Mouse (Mus musculus) CH12.LX (cell line): Measurements from ENCODE around the gene Ablim1. TPM values are rescaled to one million over a fixed set of nuclear protein-coding genes. Genes with fewer than 3 reads are reported as not detected.

ENCODE experiments used
- DNase-seq: peaks from one replicate; pipeline ENCODE4 v3.0.0-alpha.2; 2013; ENCODE audit errors: extremely low read depth
- H3K27ac ChIP-seq: 2 replicates; pipeline ENCODE4 v1.5.1; 2012; ENCODE audit warnings: low read depth, mild to moderate bottlenecking, control low read depth, moderate library complexity; ENCODE audit not compliant: insufficient read depth
- H3K27me3 ChIP-seq: replicated peaks from 2 replicates; pipeline ENCODE3; 2012; ENCODE audit warnings: inconsistent platforms
- H3K36me3 ChIP-seq, 2 experiments: replicated peaks in 1 of 2; 2 replicates each; pipeline versions ENCODE3 to v1.6.1; 2012; ENCODE audit warnings: inconsistent platforms in 1 of 2, low read length in 1 of 2, mild to moderate bottlenecking in 1 of 2, mixed read lengths in 1 of 2, moderate library complexity in 1 of 2; ENCODE audit not compliant: control insufficient read depth in 1 of 2, insufficient read depth in 1 of 2
- H3K4me1 ChIP-seq, 2 experiments: 2 replicates each; pipeline ENCODE4 v1.6.1; 2012; ENCODE audit warnings: inconsistent platforms in 1 of 2, moderate library complexity in 1 of 2; ENCODE audit not compliant: insufficient read depth in 2 of 2, control insufficient read depth in 1 of 2
- H3K4me2 ChIP-seq: 2 replicates; pipeline ENCODE4 v1.6.1; 2012; ENCODE audit warnings: low read depth, mild to moderate bottlenecking, control low read depth; ENCODE audit not compliant: poor library complexity, insufficient read depth, severe bottlenecking
- H3K4me3 ChIP-seq, 3 experiments: fragments of 150-350 bp in 1 of 3; sonication (generic) in 1 of 3; replicated peaks in 1 of 3; 2 replicates each; pipeline versions ENCODE3 to v1.5.1; 2011 to 2012; ENCODE audit warnings: low read depth in 2 of 3, low read length in 2 of 3, mild to moderate bottlenecking in 2 of 3, moderate library complexity in 2 of 3, control low read depth in 1 of 3, improper control_type of control experiment in 1 of 3, inconsistent platforms in 1 of 3, mixed read lengths in 1 of 3; ENCODE audit not compliant: poor library complexity in 1 of 3
- H3K79me2 ChIP-seq: replicated peaks from 2 replicates; pipeline ENCODE4 v1.6.1; 2012; ENCODE audit warnings: mild to moderate bottlenecking, moderate library complexity; ENCODE audit not compliant: control insufficient read depth, poor library complexity, insufficient read depth, severe bottlenecking; ENCODE audit errors: extremely low read depth
- H3K9ac ChIP-seq: 2 replicates; pipeline ENCODE4 v1.6.1; 2012; ENCODE audit warnings: low read depth, mild to moderate bottlenecking, control low read depth, moderate library complexity; ENCODE audit not compliant: insufficient read depth
- H3K9me3 ChIP-seq: replicated peaks from 2 replicates; pipeline ENCODE3; 2012; ENCODE audit warnings: low read length, inconsistent platforms, mixed read lengths
- BHLHE40 ChIP-seq: IDR thresholded peaks from 2 replicates; pipeline ENCODE4 v1.6.1; 2011; ENCODE audit warnings: mild to moderate bottlenecking, low read depth, low read length, improper control_type of control experiment
- CHD2 ChIP-seq: IDR thresholded peaks from 2 replicates; pipeline ENCODE4 v1.6.1; 2011; ENCODE audit warnings: low read length, improper control_type of control experiment
- CTCF ChIP-seq, 2 experiments: IDR thresholded peaks in 1 of 2; conservative IDR thresholded peaks in 1 of 2; 2 replicates each; pipeline ENCODE4 v1.5.1; 2011 to 2012; ENCODE audit warnings: low read depth in 2 of 2, low read length in 2 of 2, improper control_type of control experiment in 1 of 2, inconsistent platforms in 1 of 2, mild to moderate bottlenecking in 1 of 2, moderate library complexity in 1 of 2
- ELF1 ChIP-seq: IDR thresholded peaks from 2 replicates; pipeline ENCODE4 v1.6.1; 2014; ENCODE audit warnings: low read depth, mild to moderate bottlenecking, inconsistent platforms, low read length, improper control_type of control experiment
- EP300 ChIP-seq: IDR thresholded peaks from 2 replicates; pipeline ENCODE4 v1.6.1; 2011; ENCODE audit warnings: low read length, improper control_type of control experiment
- GABPA ChIP-seq: IDR thresholded peaks from 2 replicates; pipeline ENCODE4 v1.6.1; 2012; ENCODE audit warnings: low read depth, low read length, improper control_type of control experiment, inconsistent platforms; ENCODE audit not compliant: insufficient replicate concordance
- HCFC1 ChIP-seq: IDR thresholded peaks from 2 replicates; pipeline ENCODE4 v1.6.1; 2012; ENCODE audit warnings: low read depth, mild to moderate bottlenecking, inconsistent platforms, low read length, improper control_type of control experiment
- IRF4 ChIP-seq: IDR thresholded peaks from 2 replicates; pipeline ENCODE4 v1.6.1; 2014; ENCODE audit warnings: low read depth, mild to moderate bottlenecking, inconsistent platforms, low read length, improper control_type of control experiment
- JUND ChIP-seq: conservative IDR thresholded peaks from 2 replicates; pipeline ENCODE4 v1.6.1; 2011; ENCODE audit warnings: low read depth, low read length, improper control_type of control experiment
- KAT2A ChIP-seq: IDR thresholded peaks from 2 replicates; pipeline ENCODE4 v1.6.1; 2012; ENCODE audit warnings: low read length, improper control_type of control experiment, inconsistent platforms; ENCODE audit not compliant: insufficient replicate concordance
- MAFK ChIP-seq: IDR thresholded peaks from 2 replicates; pipeline ENCODE4 v1.6.1; 2011; ENCODE audit warnings: low read length, improper control_type of control experiment; ENCODE audit not compliant: insufficient replicate concordance
- MAZ ChIP-seq: IDR thresholded peaks from 2 replicates; pipeline ENCODE4 v1.6.1; 2012; ENCODE audit warnings: low read depth, mild to moderate bottlenecking, inconsistent platforms, low read length, improper control_type of control experiment, moderate library complexity
- MXI1 ChIP-seq: IDR thresholded peaks from 2 replicates; pipeline ENCODE4 v1.6.1; 2011; ENCODE audit warnings: mild to moderate bottlenecking, low read depth, low read length, improper control_type of control experiment
- NELFE ChIP-seq: IDR thresholded peaks from 2 replicates; pipeline ENCODE4 v1.6.1; 2011; ENCODE audit warnings: low read depth, low read length, improper control_type of control experiment
- NRF1 ChIP-seq: IDR thresholded peaks from 2 replicates; pipeline ENCODE4 v1.6.1; 2014; ENCODE audit warnings: low read depth, mild to moderate bottlenecking, inconsistent platforms, low read length, improper control_type of control experiment, moderate library complexity
- PAX5 ChIP-seq: IDR thresholded peaks from 2 replicates; pipeline ENCODE4 v1.6.1; 2012; ENCODE audit warnings: low read length, inconsistent platforms, mixed read lengths
- RCOR1 ChIP-seq: conservative IDR thresholded peaks from 2 replicates; pipeline ENCODE4 v1.6.1; 2012; ENCODE audit warnings: low read depth, mild to moderate bottlenecking, inconsistent platforms, low read length, improper control_type of control experiment
- SMC3 ChIP-seq: IDR thresholded peaks from 2 replicates; pipeline ENCODE4 v1.6.1; 2011; ENCODE audit warnings: low read depth, low read length, improper control_type of control experiment
- TCF12 ChIP-seq: IDR thresholded peaks from 2 replicates; pipeline ENCODE4 v1.6.1; 2014; ENCODE audit warnings: low read depth, mild to moderate bottlenecking, inconsistent platforms, low read length, improper control_type of control experiment
- USF1 ChIP-seq: IDR thresholded peaks from 2 replicates; pipeline ENCODE4 v1.6.1; 2014; ENCODE audit warnings: low read depth, mild to moderate bottlenecking, inconsistent platforms, low read length, improper control_type of control experiment
- USF2 ChIP-seq: conservative IDR thresholded peaks from 2 replicates; pipeline ENCODE4 v1.6.1; 2011; ENCODE audit warnings: low read depth, low read length, improper control_type of control experiment
- ZKSCAN1 ChIP-seq: IDR thresholded peaks from 2 replicates; pipeline ENCODE4 v1.6.1; 2012; ENCODE audit warnings: low read depth, inconsistent platforms, low read length, improper control_type of control experiment, borderline replicate concordance
- ZNF384 ChIP-seq: IDR thresholded peaks from 2 replicates; pipeline ENCODE4 v1.6.1; 2012; ENCODE audit warnings: low read depth, low read length, improper control_type of control experiment, inconsistent platforms
- dilution Hi-C: fragments of 300-500 bp; cut with MboI; formaldehyde crosslinking; loops from 2 replicates; pipeline ENCODE4 v1.14.3; 2020; ENCODE audit warnings: low sequenced_read_pairs; ENCODE audit not compliant: extremely low pct_unique_long_range_greater_than_20kb, extremely low pct_ligation_motif_present
- in situ Hi-C: fragments of 300-500 bp; cut with MboI; formaldehyde crosslinking; loops from 3 replicates; pipeline ENCODE4 v1.14.3; 2019; ENCODE audit warnings: low sequenced_read_pairs, low pct_ligation_motif_present, low pct_unique_long_range_greater_than_20kb, mixed read lengths
- polyA plus RNA-seq: library from polyadenylated mRNA; unstranded; fragments of >175 nt; gene quantifications from 2 replicates; pipeline ENCODE4 v1.2.1, GENCODE M21; 2012; ENCODE audit warnings: low read depth; ENCODE audit not compliant: insufficient read length
- total RNA-seq, 2 experiments: library from RNA; depleted of rRNA; stranded (reverse); fragments of 300-350 nt in 1 of 2; fragments of >200 nt in 1 of 2; gene quantifications; 2 replicates each; pipeline ENCODE4 v1.2.3; 2012 to 2014

Ablim1 gene
- total and polyA plus RNA-seq, 3 experiments: 0.85 to 2.4 (median 2.0) TPM

GRCm38 (mm10) chr19:57077826-57078699 is 236.7 kb downstream of the Ablim1 start:
- TF ChIP-seq TCF12 (no peak), PAX5 (no peak), BHLHE40 (no peak), NELFE (no peak), KAT2A (no peak), USF1 (no peak), ZNF384 (no peak)
- TF ChIP-seq, all 38 proteins: peak for 0
- Histone ChIP-seq H3K36me3 (no peaks in the 10 kb centered on the region), H3K79me2 (no peaks in the 10 kb centered on the region), H3K4me2 (no peak overlapping the region), H3K4me1 (peaks cover 4 to 55% of the 10 kb centered on the region in 2 experiments), H3K27me3 (no peaks in the 10 kb centered on the region), H3K9ac (no peak overlapping the region), H3K27ac (no peak overlapping the region), H3K9me3 (no peaks in the 10 kb centered on the region), H3K4me3 (no peak overlapping the region)
- in situ Hi-C loops (no loop called here), dilution Hi-C loops (no loop called here)
- no peak for DNase-seq

- Histone ChIP-seq H3K9ac (no peak overlapping the region), H3K4me2 (peak overlapping the region; percentile 55; the same call in 1 of the 2 replicates), H3K27ac (no peak overlapping the region), H3K79me2 (no peaks in the 10 kb centered on the region), H3K9me3 (no peaks in the 10 kb centered on the region), H3K36me3 (no peaks in the 10 kb centered on the region), H3K27me3 (no peaks in the 10 kb centered on the region), H3K4me3 (no peak overlapping the region), H3K4me1 (peaks cover 3 to 68% of the 10 kb centered on the region in 2 experiments; a peak in 3 of 4 replicates)
- dilution Hi-C loops (no loop called here), in situ Hi-C loops (no loop called here)
- DNase-seq: no peak
- TF ChIP-seq IRF4 (no peak), SMC3 (no peak)
These were observed 241.3 kb downstream of the Ablim1 start for GRCm38 (mm10) chr19:57073450-57073849.

GRCm38 (mm10) chr19:57072756-57073155 is 242.0 kb downstream of the Ablim1 start:
- no peaks in the 10 kb centered on the region for H3K36me3 ChIP-seq
- H3K27me3 ChIP-seq: no peaks in the 10 kb centered on the region
- no peak overlapping the region for H3K4me3 ChIP-seq
- H3K9me3 ChIP-seq: no peaks in the 10 kb centered on the region
- dilution Hi-C loops (no loop called here), in situ Hi-C loops (no loop called here)
- H3K79me2 ChIP-seq: no peaks in the 10 kb centered on the region
- peak overlapping the region; percentile 25; the same call in 1 of the 2 replicates for H3K9ac ChIP-seq
- peak overlapping the region; percentile 55; the same call in 1 of the 2 replicates for H3K4me2 ChIP-seq
- H3K4me1 ChIP-seq: peaks cover 3 to 68% of the 10 kb centered on the region in 2 experiments; a peak in 3 of 4 replicates
- no peak overlapping the region for H3K27ac ChIP-seq
- peak; percentile 64 for DNase-seq
- TF ChIP-seq JUND (0 out of 2 replicates have a peak, but pooled peaks have one; percentile 12), GABPA (no peak), MAFK (0 out of 2 replicates have a peak, but pooled peaks have one; percentile 22), RCOR1 (peak; percentile 63; the same call in 1 of the 2 replicates), USF1 (no peak), MAZ (0 out of 2 replicates have a peak, but pooled peaks have one; percentile 49), ELF1 (peak; percentile 26; the same call in 1 of the 2 replicates), NELFE (no peak), CTCF (conservative IDR thresholded peaks at IDR 0.05 in 1 of 2, IDR thresholded peaks at IDR 0.05 in 1 of 2; ENCODE audit: low read depth in 2 of 2, low read length in 2 of 2) (no peak), BHLHE40 (peak; percentile 41; the same call in 1 of the 2 replicates), ZKSCAN1 (no peak), ZNF384 (no peak), MXI1 (no peak), CHD2 (no peak), USF2 (no peak), NRF1 (no peak), HCFC1 (no peak), EP300 (peak; percentile 93), TCF12 (peak; percentile 68; the same call in 1 of the 2 replicates)
